Mouse (Mus musculus) CD4-positive, CD25-positive, alpha-beta regulatory T cell, adult 4 months (primary cell): ENCODE data around the gene Calhm4. TPM values are rescaled to one million over a fixed set of nuclear protein-coding genes. Genes with fewer than 3 reads are reported as not detected.

Source experiments
- polyA plus RNA-seq, 2 experiments: library from polyadenylated mRNA; unstranded; fragments of 100-300 nt; shearing (Covaris generic); gene quantifications; one replicate each; pipeline ENCODE4 v1.2.1; 2017

Calhm4 gene
- polyA plus RNA-seq, 2 experiments from 2014 or later, result not detected

Other genes starting within 250 kb of the Calhm4 start
- not detected for gene Sult3a1, start 186.6 kb downstream of the Calhm4 start, polyA plus RNA-seq
- under 1 TPM in 1 of 2 experiments, not detected in 1; 0.16 TPM for gene Rsph4a, start 139.2 kb downstream of the Calhm4 start, polyA plus RNA-seq
- 10 to 100 TPM; 74.2 to 89.2 TPM for gene Zup1, start 93.0 kb downstream of the Calhm4 start, polyA plus RNA-seq
- gene Rwdd1, start 24.7 kb downstream of the Calhm4 start, polyA plus RNA-seq, result 10 to 100 TPM; 50.7 to 77.2 TPM
- not detected for gene Trappc3l, start 6.7 kb downstream of the Calhm4 start, polyA plus RNA-seq
- gene Calhm5, start 52.2 kb upstream of the Calhm4 start, polyA plus RNA-seq, result not detected
- gene Calhm6, start 83.7 kb upstream of the Calhm4 start, polyA plus RNA-seq, result 10 to 100 TPM; 45.0 to 54.8 TPM
- 1 to 10 TPM; 1.3 to 2.0 TPM for gene Dse, start 163.4 kb upstream of the Calhm4 start, polyA plus RNA-seq
- gene Tspyl1, start 237.9 kb upstream of the Calhm4 start, polyA plus RNA-seq, result 10 to 100 TPM; 30.1 to 35.5 TPM